Mouse (Mus musculus): Measurements from ENCODE around the gene Adcy3.
A peak's percentile ranks its signal among the peaks of the same experiment; 100 is the strongest.

DNA sequence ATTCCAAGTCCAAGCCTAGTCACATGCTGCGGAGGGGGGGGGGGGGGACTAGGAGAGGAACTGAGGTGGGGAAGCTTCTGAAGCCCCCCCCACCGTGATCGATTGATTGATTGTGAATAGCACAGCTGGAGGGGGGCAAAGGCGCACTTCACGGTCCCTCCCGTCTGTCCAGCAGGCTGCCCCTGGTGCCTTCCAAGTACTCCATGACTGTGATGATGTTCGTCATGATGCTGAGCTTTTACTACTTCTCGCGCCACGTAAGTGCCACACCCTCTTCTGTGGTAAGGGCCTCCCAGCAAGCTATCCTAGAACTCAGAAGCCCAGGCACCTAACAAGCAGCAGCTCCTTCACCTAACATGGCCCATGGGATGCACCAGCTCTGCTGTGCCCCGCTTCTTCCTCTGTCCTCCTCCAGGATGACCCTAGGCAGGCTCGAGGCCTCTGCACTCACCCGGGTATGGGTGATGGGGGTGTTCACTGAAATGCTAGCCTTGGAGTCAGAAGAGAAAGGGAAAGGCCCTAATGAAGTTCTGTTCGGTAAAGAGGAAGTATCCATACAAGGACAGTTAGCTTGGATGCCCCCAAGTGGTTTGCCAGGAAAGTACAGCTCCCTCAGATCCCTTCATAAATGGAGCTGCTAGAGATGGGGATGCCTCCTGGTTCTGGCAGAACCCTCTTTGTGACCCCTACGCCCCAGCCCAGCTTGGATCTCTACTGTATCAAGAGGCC lies 75.7 kb downstream of the Adcy3 start:
- peak; percentile 39 for TF ChIP-seq CTCF (IDR thresholded peaks at IDR 0.05; ENCODE audit: low read depth, low read length)
- no peak for TF ChIP-seq POLR2A (IDR thresholded peaks at IDR 0.05; ENCODE audit: extremely low read depth, insufficient read depth, low read length)

Measured in liver, adult 2 months (tissue).